Mouse (Mus musculus) liver, embryonic 14.5 days (tissue): ENCODE data around the gene Adgra1.

Experiments
- CTCF ChIP-seq: IDR thresholded peaks from 2 replicates; pipeline ENCODE4 v1.5.1; 2016; ENCODE audit warnings: antibody characterized with exemption, low read depth, control low read depth
- EP300 ChIP-seq: IDR thresholded peaks from 2 replicates; pipeline ENCODE4 v1.6.1; 2016; ENCODE audit warnings: antibody characterized with exemption, low read depth

DNA sequence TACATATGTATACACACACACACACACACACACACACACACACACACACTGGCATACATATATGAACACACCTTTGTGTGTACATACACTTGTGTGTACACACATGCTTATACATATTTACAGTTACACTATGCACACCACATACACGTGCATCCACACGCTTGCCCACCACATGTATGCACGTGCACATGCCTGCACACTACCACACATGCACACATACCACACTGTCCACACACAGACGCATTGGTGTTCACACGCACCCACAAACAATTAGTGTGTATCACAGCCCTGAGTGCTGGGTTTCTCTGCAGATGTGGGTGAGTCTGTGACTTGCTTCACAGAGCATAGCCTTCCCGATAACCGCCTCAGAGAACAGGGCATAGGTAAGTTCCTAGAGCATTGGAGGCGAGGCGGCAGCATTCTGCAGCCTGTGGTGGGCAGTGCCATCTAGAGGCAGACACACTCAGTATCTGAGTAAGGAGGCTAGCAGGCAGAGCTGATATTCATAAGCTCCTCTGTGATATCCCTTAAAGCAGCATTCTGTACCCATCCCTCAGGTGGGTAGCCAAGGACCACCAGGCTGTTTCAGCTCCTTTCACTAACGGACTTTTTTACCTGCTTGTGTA, 43.3 kb downstream of the Adgra1 start:
- TF ChIP-seq EP300 (no peak), CTCF (peak; percentile 38; the same call in 1 of the 2 replicates)
